Comparison of ENCODE assay signal across 7 mouse cellular contexts in genomic region chr7:16780825-16781554, GRCm38 (mm10). TPM values are rescaled to one million over a fixed set of nuclear protein-coding genes. Genes with fewer than 3 reads are reported as not detected.
DNase-seq lines count a peak whose midpoint lies in the region; ATAC-seq and TF ChIP-seq lines count a peak whose summit lies in the region.

Slc1a5 (plus strand) TSS chr7:16781340.

- H3K27ac ChIP-seq in intestine, postnatal 0 days (ENCODE audit: low read depth, low read length): 0 out of 2 replicates have a peak within 1 kb of the TSS, but pooled peaks have one; percentile 5
- 0 out of 2 replicates have a peak within 1 kb of the TSS, but pooled peaks have one; percentile 46 for H3K27ac ChIP-seq in midbrain, embryonic 12.5 days (replicated peaks)
- H3K27ac ChIP-seq in small intestine, adult 2 months (ENCODE audit: insufficient read depth, low read depth, low read length): peak within 1 kb of the TSS; percentile 59; the same call in 1 of the 2 replicates

- peak; percentile 83 for ATAC-seq in intestine, postnatal 0 days
- ATAC-seq in midbrain, embryonic 12.5 days (ENCODE audit: low FRiP score, low read depth): peak; percentile 85

- no peaks in the 10 kb centered on the region for H3K36me3 ChIP-seq in intestine, postnatal 0 days (ENCODE audit: control insufficient read depth, insufficient read depth)
- H3K36me3 ChIP-seq in midbrain, embryonic 12.5 days: no peaks in the 10 kb centered on the region
- no peaks in the 10 kb centered on the region for H3K36me3 ChIP-seq in small intestine, adult 2 months (ENCODE audit: control insufficient read depth, insufficient read depth, low read length)

- H3K9me3 ChIP-seq in intestine, postnatal 0 days (ENCODE audit: control insufficient read depth): no peaks in the 10 kb centered on the region
- no peaks in the 10 kb centered on the region for H3K9me3 ChIP-seq in midbrain, embryonic 12.5 days

- H3K27me3 ChIP-seq in intestine, postnatal 0 days (replicated peaks; ENCODE audit: control insufficient read depth, insufficient read depth, low read length): no peaks in the 10 kb centered on the region
- H3K27me3 ChIP-seq in midbrain, embryonic 12.5 days: peaks cover 9% of the 10 kb centered on the region; the same call in 1 of the 2 replicates
- H3K27me3 ChIP-seq in small intestine, adult 2 months (ENCODE audit: control insufficient read depth, insufficient read depth, low read length): no peaks in the 10 kb centered on the region

- H3K4me3 ChIP-seq in intestine, postnatal 0 days (ENCODE audit: low read depth, low read length): peak within 1 kb of the TSS; percentile 65
- H3K4me3 ChIP-seq in midbrain, embryonic 12.5 days: peak within 1 kb of the TSS; percentile 69
- peak within 1 kb of the TSS; percentile 90 for H3K4me3 ChIP-seq in small intestine, adult 2 months (ENCODE audit: low read depth, low read length)

- 3% methylated on average over 34 of the region's 34 CpGs for WGBS in intestine, postnatal 0 days
- 3% methylated on average over 34 of the region's 34 CpGs for WGBS in midbrain, embryonic 12.5 days
- WGBS in small intestine, adult 2 months: 3% methylated on average over 34 of the region's 34 CpGs

- TF ChIP-seq POLR2A in small intestine, adult 2 months (IDR thresholded peaks at IDR 0.05; ENCODE audit: low read depth, low read length): peak; percentile 99

- H3K9ac ChIP-seq in intestine, postnatal 0 days (ENCODE audit: low read depth, low read length): peak within 1 kb of the TSS; percentile 66
- H3K9ac ChIP-seq in midbrain, embryonic 12.5 days (replicated peaks): peak within 1 kb of the TSS; percentile 73

- peak; percentile 92 for DNase-seq in adrenal gland, adult 2 months
- peak; percentile 96 for DNase-seq in embryo, embryonic 9.5 days (ENCODE audit: extremely low spot score)
- peak; percentile 44 for DNase-seq in gonadal fat pad, adult 2 months (ENCODE audit: low read depth)
- peak; percentile 91 for DNase-seq in left cerebral cortex, postnatal 4 days

- peak; percentile 45 for TF ChIP-seq CTCF in intestine, postnatal 0 days (IDR thresholded peaks at IDR 0.05; ENCODE audit: low read depth)
- no peak for TF ChIP-seq CTCF in small intestine, adult 2 months (IDR thresholded peaks at IDR 0.05; ENCODE audit: extremely low read depth, insufficient read length, insufficient replicate concordance, low read depth, low read length)

- H3K4me1 ChIP-seq in intestine, postnatal 0 days (replicated peaks; ENCODE audit: control insufficient read depth, insufficient read depth, low read length): peaks cover 8% of the 10 kb centered on the region
- H3K4me1 ChIP-seq in midbrain, embryonic 12.5 days: peaks cover 36% of the 10 kb centered on the region
- peaks cover 17% of the 10 kb centered on the region; the same call in 1 of the 2 replicates for H3K4me1 ChIP-seq in small intestine, adult 2 months (ENCODE audit: control insufficient read depth, insufficient read depth, insufficient read length, low read length)

- intact Hi-C loops in left cerebral cortex, postnatal 4 days (cut with DNase I): no loop called here

- peak within 1 kb of the TSS; percentile 100 for H3K4me2 ChIP-seq in intestine, postnatal 0 days (replicated peaks; ENCODE audit: low read depth)
- H3K4me2 ChIP-seq in midbrain, embryonic 12.5 days (replicated peaks): peak within 1 kb of the TSS; percentile 99

RNA-seq across cellular contexts. Expression of gene Slc1a5, which starts in this region (rescaled TPM):
- total RNA-seq in adrenal gland, adult 2 months (2021): 100 to 1,000 TPM; 144 to 291 TPM
- 220 and 344 TPM in 2 replicates for polyA plus RNA-seq in adrenal gland, adult 2 months (2012; rRNA removed)
- polyA plus RNA-seq in gonadal fat pad, adult 2 months (2012; rRNA removed): 608 and 792 TPM in 2 replicates
- 19.8 and 22.8 TPM in 2 replicates for polyA plus RNA-seq in intestine, postnatal 0 days (2015; fragmentation: Nextera tagmentation; extraction: Ambion mirVana)
- total RNA-seq in left cerebral cortex, postnatal 4 days (2021): 1 to 10 TPM; 8.8 TPM
- 33.3 and 33.6 TPM in 2 replicates for polyA plus RNA-seq in midbrain, embryonic 12.5 days (2016; fragmentation: Nextera tagmentation; extraction: Ambion mirVana)
- polyA plus RNA-seq in small intestine, adult 2 months (2012; rRNA removed): 37.8 and 43.5 TPM in 2 replicates

Comparison
In these comparisons a context has a peak if more than half of its experiments do, and no peak if none do; other contexts are left out.
1. Peak in every context shown above with its lines: DNase-seq, ATAC-seq, H3K4me3 ChIP-seq and H3K27ac ChIP-seq.
2. RNA of gene Slc1a5 (total RNA-seq): 144 to 291 TPM in adrenal gland, adult 2 months; 8.8 TPM in left cerebral cortex, postnatal 4 days; every median in the first group is over 10 times any median in the second.
3. DNase-seq: peak in every context shown above with its lines; median percentile 96 in embryo, embryonic 9.5 days; 92 in adrenal gland, adult 2 months; 91 in left cerebral cortex, postnatal 4 days; 44 in gonadal fat pad, adult 2 months.
4. H3K27ac ChIP-seq: peak in every context shown above with its lines; median percentile 59 in small intestine, adult 2 months; 46 in midbrain, embryonic 12.5 days; 5 in intestine, postnatal 0 days.